Mouse (Mus musculus) megakaryocyte, embryonic 14.5 days (primary cell): ENCODE measurements around the gene Ms4a15.

ENCODE experiments used
- FLI1 ChIP-seq: IDR thresholded peaks from 2 replicates; pipeline ENCODE4 v1.6.1; 2012; ENCODE audit warnings: low read length, inconsistent platforms, mixed read lengths
- GATA1 ChIP-seq: IDR thresholded peaks from 3 replicates; pipeline ENCODE4 v1.6.1; 2012; ENCODE audit warnings: mixed read lengths, low read length, inconsistent platforms, borderline replicate concordance

GRCm38 (mm10) chr19:11022382-11022781, 29.3 kb upstream of the Ms4a15 start:
- no peak for TF ChIP-seq GATA1
- TF ChIP-seq FLI1, result no peak
